ENCODE assay signal across 16 mouse cellular contexts in genomic region chr2:120631521-120631920, GRCm38 (mm10). TPM values are rescaled to one million over a fixed set of nuclear protein-coding genes. Genes with fewer than 3 reads are reported as not detected.
DNase-seq lines count a peak whose midpoint lies in the region; ATAC-seq lines count a peak whose summit lies in the region.
"Had no signal": no experiment of that assay in that cellular context is flagged by ENCODE, and none has a peak within 500 bp of the region (broad histone marks: within the 10 kb centered on the region; RNA-seq: fewer than 3 reads in every experiment).

No protein-coding gene starts in this region.

- peaks cover 7% of the 10 kb centered on the region for H3K36me3 ChIP-seq in erythroblast, embryonic 14.5 days (ENCODE audit: control insufficient read depth)
- peaks cover 3% of the 10 kb centered on the region; the same call in 1 of the 2 replicates for H3K36me3 ChIP-seq in liver, embryonic 11.5 days (ENCODE audit: control insufficient read depth, insufficient read depth, low read length)
- 0 out of 2 replicates have a peak, but pooled peaks cover 3% of the 10 kb centered on the region for H3K36me3 ChIP-seq in liver, embryonic 15.5 days (replicated peaks)

- no peaks in the 10 kb centered on the region for H3K9me3 ChIP-seq in erythroblast, embryonic 14.5 days (ENCODE audit: control insufficient read depth, low read length)
- no peaks in the 10 kb centered on the region for H3K9me3 ChIP-seq in liver, embryonic 11.5 days (ENCODE audit: control insufficient read depth, low read length)
- no peaks in the 10 kb centered on the region for H3K9me3 ChIP-seq in liver, embryonic 15.5 days (replicated peaks)
- H3K9me3 ChIP-seq: forebrain, embryonic 12.5 days; limb, embryonic 15.5 days; megakaryocyte, embryonic 14.5 days had no signal

- ATAC-seq in erythroblast, adult 5-6 weeks (replicated peaks; ENCODE audit: low FRiP score, poor library complexity, severe bottlenecking): no peak
- ATAC-seq in liver, embryonic 11.5 days (replicated peaks; ENCODE audit: low FRiP score): no peak
- ATAC-seq in liver, embryonic 15.5 days (ENCODE audit: insufficient read depth): no peak
- ATAC-seq: hindbrain, embryonic 16.5 days; midbrain, embryonic 16.5 days had no signal

- no peak overlapping the region for H3K27ac ChIP-seq in liver, embryonic 11.5 days (ENCODE audit: low read depth, low read length)
- no peak overlapping the region for H3K27ac ChIP-seq in liver, embryonic 15.5 days (replicated peaks)
- H3K27ac ChIP-seq: forebrain, embryonic 12.5 days; limb, embryonic 15.5 days had no signal

- H3K27me3 ChIP-seq in erythroblast, embryonic 14.5 days (ENCODE audit: control insufficient read depth): peaks cover 14% of the 10 kb centered on the region
- no peaks in the 10 kb centered on the region for H3K27me3 ChIP-seq in liver, embryonic 11.5 days (replicated peaks; ENCODE audit: control insufficient read depth, insufficient read depth, low read length)
- peaks cover 23% of the 10 kb centered on the region for H3K27me3 ChIP-seq in liver, embryonic 15.5 days
- H3K27me3 ChIP-seq: CH12.LX; forebrain, embryonic 12.5 days; limb, embryonic 15.5 days had no signal

- WGBS in liver, embryonic 11.5 days: 44% methylated on average over 2 of the region's 2 CpGs
- 17% methylated on average over 2 of the region's 2 CpGs for WGBS in liver, embryonic 15.5 days (ENCODE audit: insufficient replicate concordance)

- no peak overlapping the region for H3K9ac ChIP-seq in liver, embryonic 11.5 days (ENCODE audit: low read depth, low read length)
- H3K9ac ChIP-seq in liver, embryonic 15.5 days: no peak overlapping the region
- H3K9ac ChIP-seq: forebrain, embryonic 12.5 days; limb, embryonic 15.5 days had no signal

- no peak overlapping the region for H3K4me2 ChIP-seq in liver, embryonic 11.5 days
- peak overlapping the region; percentile 18; the same call in 1 of the 2 replicates for H3K4me2 ChIP-seq in liver, embryonic 15.5 days
- H3K4me2 ChIP-seq: forebrain, embryonic 12.5 days; limb, embryonic 15.5 days had no signal

- peak; percentile 11 for DNase-seq in liver
- no peak for DNase-seq in liver, embryonic 11.5 days (ENCODE audit: low spot score)
- peak; percentile 60 for DNase-seq in c-Kit-negative CD71-positive TER-119-positive erythroid progenitor cells, embryonic 14.5 days (ENCODE audit: low read depth, low spot score)
- DNase-seq in frontal cortex, postnatal 25 days (ENCODE audit: low spot score in 2 of 2): no peak
- no peak for DNase-seq in left cerebral cortex, adult 8-10 months (ENCODE audit: low spot score in 2 of 2)
- DNase-seq: cerebellum, adult 9-11 months; heart, postnatal 4 days had no signal

- H3K4me3 ChIP-seq in erythroblast, embryonic 14.5 days (replicated peaks): peak overlapping the region; percentile 20
- H3K4me3 ChIP-seq in liver, embryonic 11.5 days (ENCODE audit: low read depth, low read length): no peak overlapping the region
- H3K4me3 ChIP-seq in liver, embryonic 15.5 days (replicated peaks): no peak overlapping the region
- H3K4me3 ChIP-seq: forebrain, embryonic 12.5 days; limb, embryonic 15.5 days had no signal

- H3K4me1 ChIP-seq in erythroblast, embryonic 14.5 days (ENCODE audit: control insufficient read depth): peaks cover 51% of the 10 kb centered on the region
- H3K4me1 ChIP-seq in liver, embryonic 11.5 days (replicated peaks; ENCODE audit: control insufficient read depth, insufficient read depth, low read length): peaks cover 13% of the 10 kb centered on the region
- peaks cover 42% of the 10 kb centered on the region for H3K4me1 ChIP-seq in liver, embryonic 15.5 days (replicated peaks)

RNA-seq across cellular contexts. Expression of gene Stard9, which starts 2.6 kb away (rescaled TPM):
- polyA plus RNA-seq in erythroblast, embryonic 14.5 days (2012): 0.04 and 0.12 TPM in 2 replicates
- total RNA-seq in erythroblast, adult 5-6 weeks (2015; ENCODE audit: low replicate concordance): 0.84 and 7.1 TPM in 2 replicates
- 0.94 and 1.1 TPM in 2 replicates for total RNA-seq in erythroblast, adult 5-6 weeks (2017; ENCODE audit: low replicate concordance)
- 3.0 and 3.5 TPM in 2 replicates for polyA plus RNA-seq in liver, embryonic 11.5 days (2014; fragmentation: Nextera tagmentation; extraction: Ambion mirVana)
- polyA plus RNA-seq in liver, embryonic 15.5 days (2015; fragmentation: Nextera tagmentation; extraction: Ambion mirVana): 0.99 and 1.0 TPM in 2 replicates
- 10 to 100 TPM in 3 of 4 experiments, 1 to 10 TPM in 1; 9.9 to 11.5 (median 11.3) TPM for total RNA-seq in left cerebral cortex, adult 8-10 months (2022)

RNA-seq across cellular contexts. Expression of gene Lrrc57, which starts 22.2 kb away (rescaled TPM):
- 0.71 and 0.78 TPM in 2 replicates for polyA plus RNA-seq in erythroblast, embryonic 14.5 days (2012)
- 1.3 and 1.9 TPM in 2 replicates for total RNA-seq in erythroblast, adult 5-6 weeks (2015; ENCODE audit: low replicate concordance)
- 7.8 and 12.0 TPM in 2 replicates for total RNA-seq in erythroblast, adult 5-6 weeks (2017; ENCODE audit: low replicate concordance)
- polyA plus RNA-seq in liver, embryonic 11.5 days (2014; fragmentation: Nextera tagmentation; extraction: Ambion mirVana): 17.2 and 24.2 TPM in 2 replicates
- 10.9 and 11.8 TPM in 2 replicates for polyA plus RNA-seq in liver, embryonic 15.5 days (2015; fragmentation: Nextera tagmentation; extraction: Ambion mirVana)
- 10 to 100 TPM; 27.0 to 37.3 (median 29.3) TPM for total RNA-seq in left cerebral cortex, adult 8-10 months (2022)

RNA-seq across cellular contexts. Expression of gene Haus2, which starts 22.3 kb away (rescaled TPM):
- 0.15 and 0.17 TPM in 2 replicates for polyA plus RNA-seq in erythroblast, embryonic 14.5 days (2012)
- 4.2 and 7.9 TPM in 2 replicates for total RNA-seq in erythroblast, adult 5-6 weeks (2015; ENCODE audit: low replicate concordance)
- 3.0 and 5.2 TPM in 2 replicates for total RNA-seq in erythroblast, adult 5-6 weeks (2017; ENCODE audit: low replicate concordance)
- polyA plus RNA-seq in liver, embryonic 11.5 days (2014; fragmentation: Nextera tagmentation; extraction: Ambion mirVana): 30.6 and 31.2 TPM in 2 replicates
- polyA plus RNA-seq in liver, embryonic 15.5 days (2015; fragmentation: Nextera tagmentation; extraction: Ambion mirVana): 10.4 and 10.8 TPM in 2 replicates
- 10 to 100 TPM; 12.9 to 16.1 (median 14.1) TPM for total RNA-seq in left cerebral cortex, adult 8-10 months (2022)

Comparison
In these comparisons a context has a peak if more than half of its experiments do, and no peak if none do; other contexts are left out.
1. DNase-seq: peak in liver (single experiment) and c-Kit-negative CD71-positive TER-119-positive erythroid progenitor cells, embryonic 14.5 days (single experiment); none in liver, embryonic 11.5 days (single experiment), frontal cortex, postnatal 25 days (0 of 2) and left cerebral cortex, adult 8-10 months (0 of 2).